Mouse (Mus musculus) heart, postnatal 0 days (tissue): ENCODE data around the gene Psmd9.
"Not testable (repeated sequence)": the region's sequence is repeated elsewhere in the genome, so short reads cannot be mapped to it uniquely, and the experiment has no call there.

Source experiments
- CTCF ChIP-seq: IDR thresholded peaks from 2 replicates; pipeline ENCODE4 v1.5.1; 2016; ENCODE audit warnings: antibody characterized with exemption, control low read depth, low read depth
- EP300 ChIP-seq: IDR thresholded peaks from 2 replicates; pipeline ENCODE4 v1.6.1; 2016; ENCODE audit warnings: antibody characterized with exemption, low read depth

- not testable (repeated sequence) for TF ChIP-seq CTCF, EP300
Measured at GRCm38 (mm10) chr5:123200816-123201522, 31.8 kb downstream of the Psmd9 start.
